Mouse (Mus musculus) kidney, postnatal 10 days (tissue): ENCODE measurements around the gene Egr4.

ENCODE experiments used
- DNase-seq: peaks from one replicate; pipeline ENCODE4 v3.0.0; 2021; ENCODE audit warnings: mixed read lengths

Egr4 gene

DNA sequence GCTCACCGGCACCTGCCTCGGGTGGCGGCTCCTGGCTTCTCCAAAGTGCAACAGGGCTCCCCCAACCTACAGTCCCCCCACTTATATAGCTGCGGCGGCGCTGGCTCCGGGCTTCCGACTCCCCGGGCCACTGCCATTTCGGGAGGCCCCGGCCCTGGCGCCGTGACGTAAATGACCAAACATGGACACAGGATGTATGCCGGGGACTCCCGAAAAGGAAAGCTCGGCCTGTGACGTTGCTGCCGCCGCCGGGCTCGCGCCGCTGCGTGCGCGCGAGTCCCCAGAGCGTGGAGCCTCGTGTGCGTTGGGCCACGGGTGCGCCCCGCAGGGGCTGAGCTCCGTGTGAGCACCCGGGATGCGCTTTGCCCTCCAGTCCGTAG, at the start of gene Egr4:
Gene Egr4, minus strand, starts transcription at position 59 of the 380 bp plus-strand sequence.
- DNase-seq, result peak; percentile 48

GRCm38 (mm10) chr6:85562374-85562773, 49.0 kb upstream of the Egr4 start:
- DNase-seq, result no peak

DNA sequence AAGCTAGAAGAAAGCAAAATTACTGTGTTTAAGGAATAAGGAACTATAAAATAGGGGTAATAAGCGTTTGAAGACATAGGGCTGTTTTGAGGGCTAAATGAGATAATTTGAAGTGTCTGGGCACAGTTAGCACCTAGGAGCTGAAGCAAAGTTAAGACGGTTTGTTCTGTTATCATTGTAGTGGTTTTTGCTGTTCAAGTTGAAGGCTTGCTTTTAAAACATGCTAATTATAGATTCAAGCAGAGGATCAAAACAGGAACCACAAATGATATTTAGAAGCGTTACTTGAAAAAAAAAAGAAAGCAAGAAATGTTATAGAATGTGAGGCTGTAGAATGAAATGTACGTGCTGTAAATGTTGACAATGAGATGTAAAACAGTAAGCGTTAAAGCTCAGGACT, 34.3 kb upstream of the Egr4 start:
- DNase-seq, result no peak

DNA sequence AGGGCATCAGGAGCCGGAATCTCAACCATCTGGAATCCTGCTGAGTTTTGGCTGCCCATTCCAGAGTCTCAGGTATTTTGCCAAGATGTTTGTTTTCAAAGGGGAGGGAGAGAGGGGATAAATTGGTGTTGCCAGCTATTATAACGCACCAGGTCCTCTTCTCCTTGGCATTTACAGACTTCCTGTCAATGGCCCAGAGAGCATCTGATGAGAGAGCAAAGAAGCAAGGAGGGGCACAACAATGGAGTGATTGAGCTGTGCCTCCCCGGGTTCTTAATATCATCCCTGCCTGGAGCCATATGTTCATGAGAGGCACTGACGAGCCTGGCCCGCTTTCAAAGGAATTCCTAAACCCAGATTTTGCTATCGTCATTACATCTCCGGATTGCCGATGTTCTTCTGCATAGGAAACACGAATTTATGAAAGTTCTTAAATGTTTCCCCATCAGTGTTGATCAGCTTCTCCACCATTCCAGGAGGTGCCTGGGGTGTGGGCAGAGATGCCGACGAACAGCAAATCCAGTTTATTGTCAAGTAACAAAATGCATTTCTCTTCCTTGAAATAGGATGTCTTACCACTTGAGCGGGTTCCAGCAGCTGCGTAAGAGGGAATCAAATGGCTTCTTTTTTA, 31.0 kb upstream of the Egr4 start:
- no peak for DNase-seq

DNA sequence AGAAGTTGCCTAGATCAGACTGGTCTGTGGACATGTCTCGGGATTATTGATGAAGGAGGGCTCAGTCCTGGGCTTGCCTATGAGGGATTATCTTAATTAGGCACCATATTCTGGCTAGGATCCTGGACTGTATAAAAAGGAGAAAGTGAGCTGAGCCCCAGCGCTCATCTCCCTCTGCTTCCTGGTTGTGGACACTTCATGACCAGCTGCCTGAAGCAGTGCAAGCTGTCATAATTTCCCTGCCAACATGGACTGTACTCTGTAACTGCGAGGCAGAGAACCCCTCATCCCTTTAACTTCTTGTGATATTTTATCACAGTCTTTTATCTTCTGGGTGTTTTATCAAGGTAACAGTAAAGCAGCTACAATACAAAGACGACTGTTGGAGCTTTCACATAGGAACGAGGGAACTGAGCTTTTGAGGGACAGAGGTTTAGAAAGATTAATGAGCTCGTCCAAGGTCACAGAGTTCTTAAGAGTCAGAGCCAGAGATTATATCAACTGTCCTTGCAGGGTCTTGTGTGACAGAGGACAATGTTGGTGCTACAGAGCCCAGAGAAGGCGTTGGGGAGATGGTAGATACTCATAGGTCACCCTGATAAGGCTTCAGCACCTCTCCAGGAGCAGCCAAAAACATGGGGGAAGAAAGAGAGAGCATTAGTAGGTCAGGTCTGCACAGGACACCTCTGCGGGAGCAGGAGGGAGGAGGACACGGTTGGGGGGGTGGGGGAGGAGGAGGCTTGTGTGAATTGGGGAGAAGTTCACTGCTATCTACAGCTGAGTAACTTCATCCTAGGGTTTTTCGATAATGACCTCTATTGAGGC, 30.2 kb upstream of the Egr4 start:
- no peak for DNase-seq

GRCm38 (mm10) chr6:85522825-85523224, 9.4 kb upstream of the Egr4 start:
- no peak for DNase-seq

DNA sequence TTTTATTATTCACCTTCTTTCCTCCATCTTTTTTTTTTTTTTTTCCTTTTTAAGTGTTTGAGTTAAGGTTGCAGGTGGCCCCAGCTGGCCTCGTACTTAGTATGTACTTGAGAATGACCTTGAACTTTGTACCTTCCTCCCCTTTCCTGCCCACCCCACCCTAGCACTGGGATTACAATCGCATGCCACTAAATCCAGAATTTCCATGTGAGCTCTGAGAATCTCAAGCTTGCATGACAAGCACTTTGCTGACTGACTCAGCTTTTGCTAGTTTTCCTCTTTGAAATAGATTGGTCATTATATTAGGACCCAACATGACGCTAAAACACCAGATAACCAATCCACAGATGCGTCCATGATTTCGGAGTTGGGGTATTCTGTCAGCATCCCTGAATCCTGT, 8.6 kb upstream of the Egr4 start:
- DNase-seq, result no peak

DNA sequence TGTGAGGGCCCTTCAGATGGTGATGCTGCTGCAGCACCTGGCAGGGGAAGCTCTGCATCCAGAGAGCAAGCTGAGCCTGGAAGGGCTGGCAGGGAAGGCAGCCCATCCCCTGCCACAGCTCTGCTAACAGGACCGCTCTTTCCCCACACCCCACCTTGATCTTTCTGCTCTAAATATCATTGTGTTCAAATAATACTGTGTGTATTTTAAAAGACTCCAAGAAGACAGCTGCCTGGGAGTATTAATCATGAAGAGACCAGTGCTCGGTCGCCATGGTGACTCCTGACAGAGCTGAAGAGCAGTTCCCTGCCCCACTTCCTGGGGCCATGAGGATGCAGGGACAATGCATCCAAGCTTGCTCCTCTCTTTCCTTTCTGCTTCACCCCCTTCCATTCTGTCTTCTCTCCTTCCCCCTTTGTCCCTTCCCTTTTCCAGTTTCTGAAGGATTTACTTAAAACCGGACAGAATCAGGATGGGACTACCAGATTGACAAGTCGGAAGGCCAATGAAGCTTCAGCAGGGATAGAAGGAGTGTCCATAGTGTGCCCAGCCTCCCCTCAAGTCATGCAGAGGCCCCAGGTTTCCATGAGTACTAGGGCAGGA, 4.8 kb upstream of the Egr4 start:
- DNase-seq, result no peak

- no peak for DNase-seq
Measured at GRCm38 (mm10) chr6:85515941-85516340, 2.6 kb upstream of the Egr4 start.

GRCm38 (mm10) chr6:85512577-85513530, 535 bp downstream of the Egr4 start:
- peak; percentile 10 for DNase-seq

DNA sequence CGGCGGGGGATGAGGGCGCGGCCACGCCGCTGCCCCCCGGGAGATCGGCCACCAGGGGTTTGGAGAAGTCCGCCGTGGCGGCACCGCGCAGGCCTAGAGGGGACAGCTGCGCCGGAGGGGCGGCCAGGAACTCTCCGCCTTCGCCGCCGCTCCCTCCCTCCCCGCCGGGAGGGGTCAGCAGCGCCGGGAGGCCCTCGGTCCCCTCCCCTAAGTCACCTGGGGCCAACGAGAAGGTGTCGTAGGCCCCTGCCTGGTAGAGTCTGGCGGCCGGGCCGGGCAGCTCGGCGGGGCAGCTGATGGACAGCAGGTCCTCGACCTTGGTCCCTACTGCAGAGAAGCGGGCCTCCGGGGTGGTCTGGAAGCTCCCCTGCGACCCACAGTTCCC, 1.3 kb downstream of the Egr4 start:
- no peak for DNase-seq

DNA sequence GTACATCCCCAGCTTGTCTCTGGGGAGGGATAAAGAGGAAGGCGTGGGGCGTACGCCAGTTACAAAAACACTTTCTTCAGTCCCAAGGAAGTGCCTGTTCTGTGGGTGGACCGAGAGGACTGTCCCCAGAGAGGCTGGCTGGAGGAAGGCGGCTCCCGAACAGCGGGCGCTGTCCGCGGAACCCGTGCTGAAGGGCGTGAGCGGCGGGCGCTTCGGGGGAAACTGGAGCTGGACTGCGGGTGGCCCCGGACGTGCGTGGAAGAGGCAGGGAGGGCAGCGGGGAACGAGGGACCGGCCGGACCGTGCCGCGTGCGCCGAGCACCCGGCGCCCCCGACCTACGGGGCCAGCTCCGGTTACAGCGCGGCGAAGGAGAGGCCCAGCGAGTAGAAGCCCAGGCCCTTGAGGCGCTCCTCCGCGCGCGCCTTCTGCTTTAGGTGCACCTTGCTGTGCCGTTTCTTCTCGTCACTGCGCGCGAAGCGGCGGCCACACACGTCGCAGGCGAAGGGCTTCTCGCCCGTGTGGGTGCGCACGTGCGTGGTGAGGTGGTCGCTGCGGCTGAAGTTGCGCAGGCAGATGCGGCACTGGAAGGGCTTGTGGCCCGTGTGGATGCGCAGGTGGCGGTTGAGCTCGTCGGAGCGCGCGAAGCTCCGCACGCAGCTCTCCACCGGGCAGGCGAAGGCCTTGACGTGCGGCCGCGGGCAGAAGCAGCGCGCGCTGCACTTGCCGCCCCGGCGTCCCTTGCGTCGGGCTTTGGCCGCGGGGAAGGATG, 1.9 kb downstream of the Egr4 start:
- peak; percentile 83 for DNase-seq

- peak; percentile 68 for DNase-seq
Measured at GRCm38 (mm10) chr6:85510476-85510875, 2.9 kb downstream of the Egr4 start.

- no peak for DNase-seq
Measured at GRCm38 (mm10) chr6:85508602-85509001, 4.8 kb downstream of the Egr4 start.

DNA sequence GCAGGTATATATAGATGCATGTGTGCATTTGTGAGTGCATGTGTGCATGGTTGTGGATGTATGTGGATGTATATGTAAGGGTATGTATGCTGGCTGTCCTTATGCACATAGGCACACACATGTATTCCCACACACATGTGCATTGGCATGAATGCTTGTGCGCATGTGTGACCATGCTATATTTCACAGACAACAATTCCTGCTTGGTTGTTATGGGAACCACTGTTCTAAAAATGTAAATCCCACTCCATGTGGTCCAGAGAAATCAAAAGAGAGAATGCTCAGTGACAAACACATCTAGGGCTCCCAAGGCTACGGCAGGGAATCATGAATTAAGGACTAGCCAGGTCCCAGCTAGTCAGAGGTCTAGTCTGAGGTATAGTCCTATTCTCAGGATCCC, 8.5 kb downstream of the Egr4 start:
- no peak for DNase-seq

DNA sequence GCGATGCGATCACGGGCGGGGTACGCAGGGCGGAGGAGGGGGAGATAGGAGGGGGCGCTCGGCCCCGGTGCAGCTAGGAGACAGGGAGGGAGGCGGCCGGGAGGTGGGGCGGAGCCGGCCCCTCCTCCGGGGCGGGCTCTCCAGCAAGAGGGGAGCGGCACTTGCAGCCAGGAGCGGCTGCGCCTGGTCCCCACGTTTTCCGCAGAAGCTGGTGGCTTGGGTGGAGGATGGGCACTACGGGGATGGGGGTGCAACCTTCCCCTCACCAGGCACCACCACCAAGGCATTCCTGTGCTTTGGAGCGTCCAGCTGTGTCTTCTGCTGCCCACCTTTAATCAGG, 10.5 kb downstream of the Egr4 start, which contains the start of gene Fbxo41:
Gene Fbxo41, minus strand, starts transcription at position 84 of the 340 bp plus-strand sequence.
- peak; percentile 42 for DNase-seq

DNA sequence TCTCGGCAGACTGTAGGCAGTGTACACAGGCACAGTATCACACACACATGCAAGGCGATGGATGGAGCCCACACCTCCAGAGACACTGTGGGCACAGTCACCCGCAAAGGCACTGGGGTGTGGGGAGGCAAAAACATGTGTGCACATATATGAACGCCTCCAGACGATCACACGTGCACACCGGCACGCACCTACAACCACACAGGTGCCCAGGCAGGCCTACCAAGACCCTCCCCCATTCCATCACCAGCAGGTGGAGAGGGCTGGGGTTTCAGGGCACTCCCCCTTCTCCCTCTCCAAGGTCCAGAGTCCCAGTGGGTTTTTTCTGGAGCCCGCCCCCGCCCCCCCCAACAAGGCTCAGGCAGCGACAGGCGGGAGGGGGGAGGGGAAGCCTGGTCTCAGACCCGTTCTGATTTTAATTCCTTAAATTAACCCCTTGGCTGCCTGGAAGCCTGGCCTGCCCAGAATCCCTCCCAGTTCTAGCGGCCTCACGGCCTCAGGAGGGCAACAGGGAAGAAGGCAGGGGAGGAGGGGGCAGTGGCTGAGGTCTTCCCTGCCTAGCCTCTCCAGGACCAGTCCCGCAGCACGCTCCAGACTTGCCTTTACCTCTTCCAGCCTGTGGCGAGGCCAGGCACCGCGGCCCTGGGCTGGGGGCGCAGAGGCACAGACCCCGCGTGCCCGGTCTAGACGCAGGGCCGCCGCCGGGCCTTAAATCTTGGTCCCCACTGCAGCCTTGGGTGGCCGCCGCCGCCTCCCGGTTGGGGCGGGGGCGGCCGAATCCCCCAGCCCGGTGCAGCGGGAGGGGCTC, 11.1 kb downstream of the Egr4 start:
- DNase-seq, result no peak

- DNase-seq, result no peak
Measured at GRCm38 (mm10) chr6:85501571-85502102, 11.8 kb downstream of the Egr4 start.

DNA sequence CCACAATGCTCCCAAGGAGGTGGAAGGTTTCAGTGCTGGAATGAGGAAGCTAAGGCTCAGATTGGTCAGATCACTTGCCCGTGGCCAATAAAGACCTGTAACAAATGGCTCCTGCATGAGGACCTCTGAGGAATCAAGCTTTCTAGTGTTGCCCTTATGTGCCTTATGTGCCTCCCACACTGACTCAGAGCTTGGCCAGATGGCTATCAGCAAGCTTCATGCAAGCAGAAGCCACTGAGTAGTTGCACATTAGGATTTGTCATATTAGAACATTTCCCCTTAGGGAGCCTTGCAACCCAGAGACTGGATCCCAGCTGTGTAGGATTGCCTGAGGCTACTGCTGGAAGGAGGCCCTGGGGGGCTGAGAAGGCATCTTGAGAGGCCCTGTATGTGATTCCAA, 13.0 kb downstream of the Egr4 start:
- no peak for DNase-seq

- peak; percentile 57 for DNase-seq
Measured at GRCm38 (mm10) chr6:85498147-85498546, 15.2 kb downstream of the Egr4 start.

GRCm38 (mm10) chr6:85496976-85497375, 16.4 kb downstream of the Egr4 start:
- DNase-seq, result no peak
